Mouse (Mus musculus) brain, embryonic 14.5 days (tissue): ENCODE measurements around the gene Cryga.

Experiments
- CTCF ChIP-seq: fragments of 200-500 bp; IDR thresholded peaks from 2 replicates; pipeline ENCODE4 v1.5.1; 2012; ENCODE audit warnings: inconsistent platforms, mild to moderate bottlenecking, moderate library complexity, borderline replicate concordance; ENCODE audit not compliant: insufficient read depth, insufficient read length; ENCODE audit errors: extremely low read depth
- POLR2A ChIP-seq: fragments of 200-500 bp; IDR thresholded peaks from 2 replicates; pipeline ENCODE4 v1.6.1; 2012; ENCODE audit warnings: mild to moderate bottlenecking, inconsistent platforms, borderline replicate concordance; ENCODE audit not compliant: poor library complexity, insufficient read depth, insufficient read length, severe bottlenecking; ENCODE audit errors: extremely low read depth

- no peak for TF ChIP-seq CTCF
- no peak for TF ChIP-seq POLR2A
Observed at GRCm38 (mm10) chr1:65052140-65052539, 51.0 kb downstream of the Cryga start.
